Mouse (Mus musculus): ENCODE data around the gene Bag6.

DNA sequence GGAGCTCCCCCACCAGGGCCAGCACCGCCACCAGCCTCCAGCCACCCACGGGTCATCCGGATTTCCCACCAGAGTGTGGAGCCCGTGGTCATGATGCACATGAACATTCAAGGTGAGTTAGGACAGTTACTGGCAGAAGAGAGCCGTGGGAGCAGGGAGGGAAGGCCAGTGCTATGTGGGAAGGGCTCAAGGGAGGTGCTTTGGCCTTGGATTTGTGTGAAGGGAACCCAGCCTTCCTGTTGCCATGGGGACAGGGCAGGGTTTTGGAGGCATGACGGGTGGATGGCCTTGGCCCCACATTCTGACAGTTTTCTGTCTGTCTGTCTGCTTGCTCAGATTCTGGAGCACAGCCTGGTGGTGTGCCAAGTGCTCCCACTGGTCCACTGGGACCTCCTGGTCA is 7.0 kb downstream of the Bag6 start:
- TF ChIP-seq CTCF (conservative IDR thresholded peaks at IDR 0.05; ENCODE audit: low read length) = no peak
- TF ChIP-seq POU5F1 (IDR thresholded peaks at IDR 0.05; ENCODE audit: borderline replicate concordance, low read length) = no peak
- TF ChIP-seq NANOG (IDR thresholded peaks at IDR 0.05; ENCODE audit: borderline replicate concordance, low read length) = no peak

All from E14TG2a.4 (cell line).